Mouse (Mus musculus): ENCODE data around the gene Il10rb.

Gene Il10rb

GRCm38 (mm10) chr16:91450137-91451064 lies 44.4 kb downstream of the Il10rb start:
- no peak for DNase-seq (ENCODE audit: low read depth, low spot score)

- no peak for DNase-seq (ENCODE audit: low read depth, low spot score)
Measured at GRCm38 (mm10) chr16:91451949-91452348, 46.0 kb downstream of the Il10rb start.

GRCm38 (mm10) chr16:91452363-91452896 lies 46.5 kb downstream of the Il10rb start:
- no peak for DNase-seq (ENCODE audit: low read depth, low spot score)

GRCm38 (mm10) chr16:91455868-91456267 lies 49.9 kb downstream of the Il10rb start:
- no peak for DNase-seq (ENCODE audit: low read depth, low spot score)

- no peak for DNase-seq (ENCODE audit: low read depth, low spot score)
Measured at GRCm38 (mm10) chr16:91458301-91458746, 52.4 kb downstream of the Il10rb start.

- DNase-seq (ENCODE audit: low read depth, low spot score) = no peak
Measured at GRCm38 (mm10) chr16:91458976-91459375, 53.0 kb downstream of the Il10rb start.

GRCm38 (mm10) chr16:91459396-91459795 lies 53.4 kb downstream of the Il10rb start:
- no peak for DNase-seq (ENCODE audit: low read depth, low spot score)

- DNase-seq (ENCODE audit: low read depth, low spot score) = peak; percentile 42
Measured at GRCm38 (mm10) chr16:91459841-91460370, 53.9 kb downstream of the Il10rb start.

GRCm38 (mm10) chr16:91461066-91461638 lies 55.2 kb downstream of the Il10rb start:
- no peak for DNase-seq (ENCODE audit: low read depth, low spot score)

GRCm38 (mm10) chr16:91461773-91462181 lies 55.8 kb downstream of the Il10rb start:
- no peak for DNase-seq (ENCODE audit: low read depth, low spot score)

GRCm38 (mm10) chr16:91462644-91463043 lies 56.7 kb downstream of the Il10rb start:
- no peak for DNase-seq (ENCODE audit: low read depth, low spot score)

- no peak for DNase-seq (ENCODE audit: low read depth, low spot score)
Measured at GRCm38 (mm10) chr16:91463400-91463799, 57.4 kb downstream of the Il10rb start.

- no peak for DNase-seq (ENCODE audit: low read depth, low spot score)
Measured at GRCm38 (mm10) chr16:91463836-91464400, 58.0 kb downstream of the Il10rb start.

GRCm38 (mm10) chr16:91464594-91465504 lies 58.9 kb downstream of the Il10rb start:
- peak; percentile 97 for DNase-seq (ENCODE audit: low read depth, low spot score)

GRCm38 (mm10) chr16:91465505-91466240 lies 59.7 kb downstream of the Il10rb start:
- DNase-seq (ENCODE audit: low read depth, low spot score) = no peak

- DNase-seq (ENCODE audit: low read depth, low spot score) = peak; percentile 39
Measured at GRCm38 (mm10) chr16:91466566-91466965, 60.6 kb downstream of the Il10rb start.

- DNase-seq (ENCODE audit: low read depth, low spot score) = no peak
Measured at GRCm38 (mm10) chr16:91470470-91470869, 64.5 kb downstream of the Il10rb start.

- no peak for DNase-seq (ENCODE audit: low read depth, low spot score)
Measured at GRCm38 (mm10) chr16:91471481-91471880, 65.5 kb downstream of the Il10rb start.

Data from ZHBTc4 (cell line).